Mouse (Mus musculus) lung, postnatal 36 days (tissue): ENCODE data around the gene Itgb8.

Source experiments
- DNase-seq: peaks from one replicate; pipeline ENCODE4 v3.0.0; 2022; ENCODE audit warnings: mixed read lengths

Itgb8 gene

DNA sequence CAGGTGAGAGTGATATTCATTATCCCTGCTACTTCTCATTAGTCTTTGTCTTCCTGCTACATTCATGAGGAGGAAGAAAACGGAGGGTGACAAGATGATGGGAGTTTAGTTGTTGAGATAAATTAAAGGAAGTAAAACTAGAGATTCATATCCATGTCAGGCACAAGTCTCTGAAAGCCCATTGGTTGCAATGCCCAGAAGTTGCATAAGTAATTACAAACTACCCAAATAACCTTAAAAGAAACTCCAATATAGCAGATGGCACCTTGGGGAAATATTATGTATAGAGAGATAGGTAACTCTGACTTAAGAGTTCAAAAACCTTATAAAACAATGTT, 31.2 kb downstream of the Itgb8 start:
- no peak for DNase-seq

DNA sequence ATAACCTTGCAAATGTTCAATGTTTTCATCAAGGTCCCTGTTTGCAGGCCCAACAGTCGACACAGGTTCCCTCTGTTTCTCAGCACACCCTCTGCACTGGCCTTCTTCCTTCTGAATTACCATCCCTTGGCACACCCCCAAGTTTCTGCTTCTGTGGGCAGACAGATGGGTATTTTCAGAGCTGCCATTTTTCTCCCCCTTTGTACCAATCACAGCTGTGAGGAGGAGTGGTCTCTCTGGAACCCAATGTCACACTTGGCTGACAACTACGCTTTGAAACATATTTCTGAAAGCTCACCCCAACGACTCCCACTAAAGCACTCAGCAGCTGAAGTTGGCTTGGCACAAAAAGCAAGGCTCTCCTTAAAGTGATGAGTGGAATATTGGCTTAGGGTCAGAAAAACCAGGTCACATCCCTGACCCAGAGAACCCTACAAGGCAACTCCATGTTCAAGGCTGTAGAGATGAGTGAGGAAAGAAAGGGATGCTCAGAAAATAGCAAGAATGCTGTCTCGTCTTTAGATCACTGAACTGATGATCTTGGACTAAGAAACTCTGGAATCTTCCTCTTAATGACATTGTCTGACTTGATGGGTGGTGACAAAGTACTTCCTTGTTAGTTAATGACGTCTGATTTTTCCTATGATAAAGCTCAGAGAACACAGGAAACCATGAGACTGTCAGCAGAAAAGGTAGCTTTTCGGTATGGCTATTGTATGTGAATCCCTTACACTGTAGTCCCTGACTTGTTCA, 31.7 kb downstream of the Itgb8 start:
- DNase-seq, result no peak

DNA sequence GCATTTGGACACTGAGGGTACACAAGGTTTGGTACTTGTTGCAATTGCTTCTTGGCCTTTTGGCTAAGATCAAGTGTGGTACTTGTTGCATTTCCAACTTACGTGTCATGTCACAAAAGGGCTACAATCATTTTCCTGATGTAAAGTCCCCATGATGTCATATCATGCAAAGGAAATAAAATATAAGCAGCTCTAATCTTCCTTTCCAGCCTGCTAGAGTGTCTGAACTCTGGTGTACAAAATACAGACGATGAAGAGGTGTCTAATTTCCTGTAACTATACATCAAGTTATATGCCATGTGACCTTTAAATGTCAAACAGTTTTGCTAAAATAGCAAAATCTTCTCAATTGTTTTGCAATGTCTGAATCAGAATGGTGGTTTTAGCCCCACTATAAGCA, 34.2 kb downstream of the Itgb8 start:
- no peak for DNase-seq

DNA sequence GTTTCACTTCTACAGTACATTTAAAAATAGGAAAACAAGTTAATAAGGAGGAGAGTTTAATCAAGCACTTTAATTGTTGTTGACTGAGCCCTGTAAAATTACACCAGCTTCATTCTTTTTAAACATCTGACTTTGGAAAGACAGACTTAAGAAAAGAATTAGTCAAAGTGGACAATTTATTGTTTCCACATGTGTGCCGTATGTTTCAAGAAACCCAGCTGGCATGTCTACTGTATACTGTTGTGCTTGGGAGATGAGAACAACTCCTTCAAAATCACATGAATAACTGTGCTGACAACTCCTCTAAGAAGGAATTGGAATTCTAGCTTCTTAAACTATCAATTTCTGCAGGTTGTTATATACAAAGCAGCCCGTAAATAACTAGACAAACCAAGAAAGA, 35.8 kb downstream of the Itgb8 start:
- DNase-seq, result no peak

DNA sequence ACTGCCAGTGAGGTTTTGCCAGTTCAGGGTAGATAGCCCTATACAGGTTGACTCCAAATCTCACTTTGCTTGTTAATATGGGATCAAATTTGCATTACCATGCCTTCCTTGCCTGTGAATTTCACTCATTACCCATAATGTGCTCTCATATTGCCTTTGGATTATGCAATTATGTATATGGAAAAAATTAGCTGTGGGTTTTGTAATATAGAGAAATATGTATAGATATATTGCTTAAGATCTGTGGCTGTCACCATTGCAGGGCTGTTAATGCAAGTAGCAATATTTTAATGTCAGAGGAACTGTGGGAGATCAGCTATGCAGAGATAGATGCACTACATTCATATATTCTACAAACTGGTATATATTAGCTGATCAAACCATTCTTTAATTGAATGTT, 43.5 kb downstream of the Itgb8 start:
- no peak for DNase-seq

DNA sequence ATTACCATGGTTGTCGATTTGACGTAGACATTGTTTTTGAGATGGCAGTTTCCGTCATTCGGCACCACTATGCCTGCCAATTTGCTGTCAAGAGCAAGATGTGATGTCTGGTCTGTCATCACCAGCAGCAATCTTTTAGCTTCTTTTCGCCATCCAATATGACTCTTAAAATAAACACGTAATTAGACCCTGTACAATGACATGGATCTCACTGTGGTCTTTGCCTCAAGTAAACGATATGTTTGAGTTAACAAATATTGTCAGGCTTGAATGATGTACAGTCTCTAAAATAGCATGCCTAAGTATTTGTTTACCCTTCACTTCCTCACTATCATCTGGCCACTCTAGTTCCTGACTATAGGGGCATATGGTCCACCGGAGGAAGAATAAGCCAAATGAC, 48.8 kb downstream of the Itgb8 start:
- DNase-seq, result no peak

DNA sequence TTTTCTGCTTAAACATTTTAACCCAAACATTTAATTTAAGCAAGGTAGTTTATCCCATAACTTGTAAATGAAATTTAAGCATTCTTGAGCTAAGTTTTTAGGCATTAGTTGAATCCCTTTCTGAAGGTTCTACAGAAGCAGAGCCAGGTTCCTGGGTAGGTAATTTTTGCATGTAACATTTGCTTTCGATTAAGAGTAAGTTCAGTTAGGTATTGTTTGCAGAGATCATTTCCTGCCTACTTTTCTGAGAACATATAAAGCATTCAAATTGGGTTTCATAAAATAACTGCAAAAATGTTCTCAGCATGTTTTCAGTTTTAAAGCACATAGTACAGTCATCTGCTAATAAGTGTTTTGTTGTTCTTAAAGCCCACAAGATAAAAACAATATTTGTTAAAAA, 53.2 kb downstream of the Itgb8 start:
- DNase-seq, result no peak

DNA sequence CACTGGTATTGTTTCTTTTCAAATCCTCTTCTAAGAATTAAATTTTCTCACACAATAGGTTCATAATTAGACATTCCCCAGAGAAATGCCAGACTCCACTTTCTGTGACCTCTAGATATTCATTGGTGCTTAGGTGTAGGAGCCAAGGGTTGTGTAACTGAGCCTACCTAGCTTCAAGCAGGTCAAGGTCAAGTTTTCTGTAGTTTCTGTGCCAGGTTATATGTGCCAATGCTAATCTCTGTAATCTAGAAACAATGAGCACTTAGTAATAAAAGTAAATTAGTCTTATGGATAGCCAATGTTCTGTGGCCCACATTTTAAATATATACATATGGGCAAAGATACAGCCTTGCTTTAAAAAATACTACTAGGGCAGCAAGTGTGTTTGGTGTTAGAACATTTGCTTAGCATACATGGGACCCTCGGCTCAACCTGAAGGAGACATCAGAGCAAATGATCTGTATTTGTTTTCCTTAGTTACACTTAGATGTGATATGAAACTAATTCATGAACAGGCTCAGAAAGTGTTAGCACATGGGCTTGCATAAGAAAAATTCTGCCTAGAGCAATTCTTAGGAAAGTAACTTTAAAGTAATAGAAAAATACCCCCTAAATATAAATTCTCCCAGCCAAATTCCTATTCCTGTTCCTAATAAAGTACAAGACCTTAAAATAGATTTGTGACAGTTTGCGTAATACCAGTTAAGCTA, 56.2 kb downstream of the Itgb8 start:
- peak; percentile 13 for DNase-seq

DNA sequence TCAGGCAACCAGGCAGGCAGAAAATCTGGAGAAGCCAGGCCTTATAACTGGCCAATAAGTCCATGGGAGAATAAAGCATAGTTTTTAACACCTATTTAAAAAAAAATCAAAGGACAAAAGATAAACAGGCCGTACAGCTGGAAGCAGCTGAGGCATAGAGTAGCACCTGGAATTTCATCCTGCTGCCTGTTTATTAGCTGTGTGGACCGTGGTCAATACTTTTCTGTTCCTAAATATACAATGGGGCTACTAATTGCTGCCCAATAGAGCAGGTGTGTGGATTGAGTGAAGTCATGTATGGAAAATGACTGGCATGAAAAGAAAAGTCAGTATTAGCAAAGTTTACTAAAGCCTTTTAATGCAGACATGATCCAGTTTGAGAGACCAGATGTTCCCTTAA, 62.6 kb downstream of the Itgb8 start:
- no peak for DNase-seq

DNA sequence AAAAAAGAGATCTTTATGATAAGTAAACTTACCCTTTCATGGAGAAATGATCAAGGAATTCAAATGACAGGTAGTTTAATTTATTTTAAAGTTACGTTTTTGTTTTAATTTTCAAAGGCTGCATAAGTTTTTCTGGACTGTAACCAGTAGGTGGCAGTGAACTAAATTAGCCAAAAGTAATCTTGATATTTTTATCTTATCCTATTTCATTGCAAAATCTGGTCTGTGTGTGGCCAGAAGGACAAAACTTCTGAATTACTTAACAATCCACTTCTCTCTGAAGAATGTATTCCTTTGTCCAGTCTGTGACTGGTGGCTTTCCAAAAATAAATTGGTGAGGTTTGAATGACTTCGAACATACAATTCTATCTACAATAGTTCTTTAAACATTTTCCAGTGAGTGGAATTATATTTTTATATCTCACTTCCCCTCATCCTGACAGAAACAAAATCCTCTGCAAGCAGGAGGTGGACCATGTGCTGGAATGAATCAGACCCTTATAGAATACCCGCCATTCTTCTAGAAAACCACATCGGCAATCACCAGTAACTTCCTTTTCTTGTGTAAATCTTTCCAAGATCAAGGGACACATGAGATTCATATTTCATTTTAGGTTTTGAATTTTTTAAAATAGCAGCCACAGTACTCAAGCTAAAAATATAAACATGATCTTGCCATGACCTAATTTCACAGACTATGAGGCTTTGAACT, 68.6 kb downstream of the Itgb8 start:
- no peak for DNase-seq

DNA sequence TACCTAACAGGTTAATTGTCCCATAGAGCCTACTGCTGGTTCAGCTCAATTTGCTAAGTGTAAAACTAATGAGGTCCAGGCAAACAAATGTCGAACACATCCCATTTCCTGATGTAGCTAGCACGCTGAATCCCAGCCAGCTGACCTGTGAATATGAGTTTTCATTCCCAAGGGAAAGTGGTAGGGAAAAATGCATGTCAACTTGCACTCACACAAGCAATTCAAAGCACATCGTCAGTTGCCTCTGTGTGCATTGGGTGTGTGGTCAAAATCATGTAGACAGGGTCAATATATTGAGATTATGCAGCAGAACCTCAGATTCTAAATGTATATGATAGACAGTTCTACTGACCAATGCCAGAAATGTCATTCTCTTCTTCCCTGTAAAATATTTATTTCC, 69.5 kb downstream of the Itgb8 start:
- DNase-seq, result peak; percentile 11

DNA sequence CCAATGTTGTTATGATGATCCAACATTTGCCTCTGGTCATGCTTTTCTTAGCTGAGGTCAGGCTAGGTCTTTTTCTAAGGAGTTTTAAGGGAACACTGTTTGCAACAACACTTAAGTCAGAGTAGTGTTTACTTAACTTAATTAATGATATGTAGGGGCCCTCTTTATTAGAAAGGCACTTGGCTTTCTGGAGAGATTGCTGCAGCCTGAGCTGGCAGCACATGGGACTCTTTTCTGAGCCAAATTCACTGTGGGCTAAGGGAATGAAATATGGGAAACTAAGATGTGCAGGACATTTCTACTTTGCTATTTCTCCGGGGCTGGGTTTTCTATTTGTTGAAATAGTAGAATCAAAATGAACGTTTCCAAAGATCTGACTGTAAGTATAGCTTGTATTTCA, 73.5 kb downstream of the Itgb8 start:
- peak; percentile 8 for DNase-seq

DNA sequence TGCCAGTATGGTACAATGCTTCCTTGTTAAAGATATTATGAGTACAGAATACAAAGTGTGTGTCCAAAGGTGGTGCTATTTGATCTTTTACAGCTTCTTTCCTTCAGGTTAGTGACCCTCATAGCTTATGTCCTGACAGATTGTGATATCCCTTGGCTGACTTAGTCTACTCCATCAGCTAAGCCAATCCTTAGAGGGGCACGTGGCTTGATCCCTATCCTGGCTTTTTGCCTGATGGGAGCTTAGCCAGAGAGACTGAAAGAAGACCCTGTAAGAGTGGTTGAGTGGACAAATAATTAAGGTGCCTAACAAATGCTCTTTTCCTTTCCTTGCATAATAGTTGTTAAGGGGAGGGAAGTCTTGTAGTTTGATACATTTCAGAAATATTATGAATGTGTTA, 73.9 kb downstream of the Itgb8 start:
- peak; percentile 14 for DNase-seq

DNA sequence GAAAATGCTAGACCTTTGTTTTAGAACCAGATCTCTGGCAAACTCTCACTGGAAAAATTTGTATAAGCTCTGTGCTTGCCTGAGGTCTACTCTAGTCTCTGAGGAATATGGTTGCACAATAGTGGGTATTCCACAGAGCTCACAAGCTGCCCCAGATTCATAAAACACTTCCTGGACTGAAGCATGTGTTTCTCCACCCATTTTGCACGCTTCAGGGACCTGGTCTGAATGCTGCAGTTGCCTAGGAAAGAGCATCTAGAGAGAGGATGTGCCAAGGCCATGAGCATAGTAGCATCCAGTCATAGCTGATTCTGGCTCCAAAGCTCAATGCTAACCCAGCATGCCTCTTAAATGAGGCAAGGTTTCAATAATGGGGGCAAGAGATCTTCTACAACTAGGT, 74.4 kb downstream of the Itgb8 start:
- DNase-seq, result peak; percentile 13

DNA sequence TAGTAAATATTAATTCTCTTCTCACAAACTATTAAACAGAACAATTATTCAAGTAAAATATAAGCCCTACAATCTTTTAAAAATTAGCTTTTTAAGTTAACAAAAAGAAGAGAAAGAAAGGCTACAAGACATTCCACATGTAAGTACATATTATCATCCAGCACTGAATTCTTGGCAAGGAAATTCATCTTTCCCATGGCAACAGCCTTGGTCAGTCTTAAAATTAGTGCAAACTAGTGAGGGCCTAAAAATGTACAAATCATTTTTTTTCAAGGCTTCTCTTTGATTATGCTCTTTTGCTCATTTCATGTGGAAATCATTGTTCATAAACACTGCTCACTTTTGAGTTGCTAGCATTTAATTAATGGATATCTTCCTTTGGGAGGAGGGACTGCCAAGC, 77.8 kb downstream of the Itgb8 start:
- DNase-seq, result no peak

DNA sequence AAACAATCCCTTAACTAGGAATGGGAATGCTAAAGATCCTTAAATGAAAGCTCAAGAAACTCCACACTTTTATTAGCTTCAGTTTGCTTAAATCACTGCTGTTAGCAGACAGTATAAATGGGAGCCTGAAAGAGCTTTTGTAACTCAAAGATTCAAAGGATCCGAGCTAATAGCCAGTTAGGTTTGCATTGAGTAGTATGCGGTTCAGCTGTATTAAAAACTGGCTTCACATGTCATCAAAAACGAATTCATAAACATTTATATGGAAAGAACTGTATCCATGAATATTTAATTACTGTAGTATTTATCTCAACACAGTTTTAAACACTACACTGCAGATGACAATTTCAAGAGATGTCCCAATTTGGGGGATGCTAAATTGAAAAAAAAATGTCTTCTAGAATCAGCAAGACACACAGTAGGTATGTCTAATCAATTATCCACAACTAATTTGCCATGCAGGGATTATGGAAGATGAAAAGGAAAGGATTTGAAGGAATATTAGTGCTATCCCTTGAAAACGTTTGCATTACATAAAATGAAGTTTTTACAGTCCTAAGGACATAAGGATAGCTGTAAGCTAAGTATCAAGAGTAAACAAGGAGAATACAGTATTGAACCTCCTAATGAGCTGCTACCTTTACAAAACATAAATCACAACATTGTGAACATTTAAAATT, 79.2 kb downstream of the Itgb8 start:
- DNase-seq, result no peak

DNA sequence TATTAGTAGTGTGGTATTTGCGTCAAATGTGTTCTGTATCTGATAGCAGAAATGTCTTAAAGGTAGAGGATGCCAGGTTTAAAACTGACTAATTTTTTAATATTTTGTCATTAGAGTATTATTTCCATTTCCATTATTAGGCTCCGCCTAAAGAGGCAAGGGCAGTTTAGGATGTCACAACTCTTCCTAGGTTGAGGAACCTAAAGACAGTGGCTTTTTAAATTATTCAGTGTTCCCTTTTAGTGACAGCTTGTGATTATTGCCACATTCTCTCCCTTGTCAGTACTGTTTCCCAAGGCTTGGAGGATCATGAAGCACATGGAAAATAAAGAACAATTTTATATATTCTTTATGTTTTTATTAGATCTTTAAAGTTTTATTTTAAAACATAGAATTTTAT, 80.9 kb downstream of the Itgb8 start:
- DNase-seq, result peak; percentile 13

DNA sequence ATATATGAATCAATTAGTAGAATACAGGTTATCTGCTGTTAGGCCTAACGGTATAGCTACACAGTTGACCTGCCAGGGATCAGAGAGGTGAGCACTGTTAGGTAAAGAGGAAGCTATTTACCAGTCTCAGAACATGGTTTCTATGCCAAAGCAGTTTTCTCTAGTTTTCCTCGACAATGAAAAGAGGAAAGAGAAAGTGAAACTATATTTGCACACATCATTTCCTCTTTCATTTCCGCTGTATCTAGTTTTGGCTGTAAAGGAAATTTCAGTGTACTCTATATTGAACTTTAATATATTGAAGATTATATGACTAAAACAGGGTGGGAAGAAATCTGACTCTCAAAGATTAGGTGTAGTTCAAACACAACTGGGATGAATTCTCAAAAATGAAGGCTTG, 81.5 kb downstream of the Itgb8 start:
- no peak for DNase-seq

DNA sequence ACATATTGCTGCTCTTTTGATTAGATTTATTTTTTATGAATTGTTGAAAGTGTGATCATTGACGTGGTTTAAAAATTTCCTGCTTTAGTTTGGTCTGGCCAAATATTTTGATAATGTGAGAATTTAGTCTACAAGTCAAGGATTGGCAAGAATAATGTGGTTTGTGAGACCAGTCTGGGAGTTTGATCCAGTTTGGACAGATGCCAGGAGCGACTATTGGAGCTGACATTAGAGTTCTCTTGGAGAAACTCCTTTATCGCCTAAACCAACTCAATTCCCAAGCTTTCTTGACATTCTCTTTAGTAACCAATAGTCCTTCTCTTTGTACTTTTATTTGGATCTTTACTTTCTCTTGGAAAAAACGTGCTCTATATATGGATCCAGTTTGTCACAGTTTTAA, 83.0 kb downstream of the Itgb8 start:
- DNase-seq, result peak; percentile 71

DNA sequence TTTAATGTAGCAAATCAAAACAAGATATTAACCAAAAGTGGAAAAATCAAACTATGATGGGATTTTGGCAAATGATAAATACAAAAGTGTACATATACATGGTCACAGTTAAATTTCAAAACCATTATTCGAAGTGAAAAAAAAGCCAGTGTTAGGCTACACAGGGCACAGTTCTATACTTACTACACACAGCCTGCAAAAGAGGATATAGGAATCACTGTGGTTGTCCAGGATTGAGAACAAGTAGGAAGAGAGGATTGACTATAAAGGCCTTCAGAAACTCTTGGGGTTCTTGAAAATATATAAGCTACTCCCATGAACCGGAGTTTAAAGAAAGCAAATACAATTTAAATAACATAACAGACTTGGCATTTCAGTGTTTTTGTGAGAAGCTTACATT, 87.6 kb downstream of the Itgb8 start:
- no peak for DNase-seq

DNA sequence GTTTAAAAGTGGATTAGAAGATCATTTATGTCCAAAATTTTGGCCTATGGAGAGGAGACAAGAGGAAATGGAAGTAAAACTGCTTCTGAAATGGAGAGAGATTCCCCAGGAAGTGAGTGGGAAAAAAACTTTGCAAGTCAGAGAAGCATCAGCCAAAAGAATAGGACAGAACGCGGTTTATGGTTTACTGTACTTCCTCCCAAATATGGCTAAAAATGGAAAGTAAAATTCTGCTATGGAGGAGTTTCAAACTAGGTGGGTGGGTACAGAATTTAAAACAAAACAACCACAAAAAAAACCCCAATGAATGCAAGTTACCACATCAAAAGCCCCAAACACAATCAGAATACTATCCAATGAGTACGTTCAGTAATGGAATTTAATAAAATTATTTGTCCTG, 90.8 kb downstream of the Itgb8 start:
- no peak for DNase-seq

DNA sequence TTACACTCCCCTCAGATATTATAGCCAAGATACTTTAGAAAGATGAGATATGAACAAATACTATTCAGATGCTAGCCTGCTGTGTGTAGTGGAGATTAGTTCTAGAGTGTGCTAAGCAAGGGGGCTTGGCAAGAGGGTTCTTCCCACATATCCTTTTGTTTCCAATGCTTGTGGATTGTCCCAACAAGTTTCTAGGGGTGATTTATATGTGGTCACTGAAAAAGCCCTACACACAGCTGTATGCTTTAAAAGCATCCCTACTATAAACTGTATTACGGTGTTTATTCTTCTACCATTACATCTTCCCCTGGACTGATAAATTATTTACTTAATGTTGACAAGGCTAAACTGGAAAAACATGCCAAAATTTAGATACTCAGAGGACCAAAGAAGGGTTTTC, 92.6 kb downstream of the Itgb8 start:
- no peak for DNase-seq

DNA sequence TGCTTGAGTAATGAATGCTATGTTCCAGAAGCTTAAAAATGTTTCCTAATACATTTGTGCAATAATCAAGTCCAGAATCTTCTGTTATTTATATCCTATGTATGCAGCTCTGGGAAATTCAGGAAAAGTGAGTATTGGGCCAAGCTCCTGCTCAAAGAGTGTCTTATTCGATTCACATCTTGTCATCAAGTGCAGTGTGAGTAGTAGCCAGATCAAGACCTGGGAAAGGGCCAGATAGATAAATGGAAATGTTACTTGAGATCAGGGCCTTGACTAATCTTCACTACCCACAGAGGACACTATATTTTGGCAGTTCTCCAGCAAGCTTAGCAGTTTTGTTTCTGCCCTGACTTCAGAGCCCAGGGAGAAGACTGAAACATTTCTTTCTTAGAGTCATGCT, 100.7 kb downstream of the Itgb8 start:
- DNase-seq, result no peak
